Mouse (Mus musculus) midbrain, embryonic 16.5 days (tissue): ENCODE results near the gene Ctsw. TPM values are rescaled to one million over a fixed set of nuclear protein-coding genes. Genes with fewer than 3 reads are reported as not detected.
A peak's percentile ranks its signal among the peaks of the same experiment; 100 is the strongest.

Experiments
- ATAC-seq: fragments of 200-750 bp; cut with Nextera tagmentation; 2 replicates; pipeline ENCODE4 v1.8.0; 2017; ENCODE audit warnings: moderate TSS enrichment
- H3K27ac ChIP-seq: fragments of 300-500 bp; sonication (generic); 2 replicates; pipeline ENCODE4 v1.5.1; 2014; ENCODE audit warnings: mild to moderate bottlenecking, low read length, mixed read lengths
- H3K27me3 ChIP-seq: fragments of 300-500 bp; sonication (generic); 2 replicates; pipeline ENCODE4 v1.6.1; 2014; ENCODE audit warnings: low read depth, low read length, mixed read lengths; ENCODE audit not compliant: control insufficient read depth, insufficient read depth
- H3K36me3 ChIP-seq: fragments of 300-500 bp; sonication (generic); 2 replicates; pipeline ENCODE4 v1.6.1; 2014; ENCODE audit warnings: mild to moderate bottlenecking, low read length, moderate library complexity, mixed read lengths; ENCODE audit not compliant: control insufficient read depth, insufficient read depth
- H3K4me1 ChIP-seq: fragments of 300-500 bp; sonication (generic); 2 replicates; pipeline ENCODE4 v1.6.1; 2014; ENCODE audit warnings: mild to moderate bottlenecking, low read length, mixed read lengths; ENCODE audit not compliant: control insufficient read depth, insufficient read depth
- H3K4me2 ChIP-seq: fragments of 300-500 bp; sonication (generic); 2 replicates; pipeline ENCODE4 v1.6.1; 2014; ENCODE audit warnings: mild to moderate bottlenecking, low read length, mixed read lengths
- H3K4me3 ChIP-seq: fragments of 300-500 bp; sonication (generic); 2 replicates; pipeline ENCODE4 v1.5.1; 2014; ENCODE audit warnings: low read depth, mild to moderate bottlenecking, low read length, moderate library complexity, mixed read lengths
- H3K9ac ChIP-seq: fragments of 300-500 bp; sonication (generic); 2 replicates; pipeline ENCODE4 v1.6.1; 2014; ENCODE audit warnings: low read depth, low read length, mixed read lengths
- H3K9me3 ChIP-seq: fragments of 300-500 bp; sonication (generic); replicated peaks from 2 replicates; pipeline ENCODE4 v1.6.1; 2014; ENCODE audit warnings: mild to moderate bottlenecking, low read length, mixed read lengths; ENCODE audit not compliant: control insufficient read depth, poor library complexity, severe bottlenecking
- WGBS: fragments of 180-500 bp; shearing (Covaris S2); extraction: QIAGEN DNeasy Blood & Tissue Kit; methylation state at CpG from one replicate; pipeline ENCODE4 v1.1.7; 2014; 5-methylcytosine and 5-hydroxymethylcytosine counted together
- polyA plus RNA-seq: library from polyadenylated mRNA; unstranded; fragments of >200 nt; fragmentation: Nextera tagmentation; extraction: Ambion mirVana; gene quantifications from 2 replicates; pipeline ENCODE4 v1.2.1, GENCODE M21; 2015

The Ctsw gene
- polyA plus RNA-seq, 1 experiment from 2014 or later, result 5.2 TPM

DNA sequence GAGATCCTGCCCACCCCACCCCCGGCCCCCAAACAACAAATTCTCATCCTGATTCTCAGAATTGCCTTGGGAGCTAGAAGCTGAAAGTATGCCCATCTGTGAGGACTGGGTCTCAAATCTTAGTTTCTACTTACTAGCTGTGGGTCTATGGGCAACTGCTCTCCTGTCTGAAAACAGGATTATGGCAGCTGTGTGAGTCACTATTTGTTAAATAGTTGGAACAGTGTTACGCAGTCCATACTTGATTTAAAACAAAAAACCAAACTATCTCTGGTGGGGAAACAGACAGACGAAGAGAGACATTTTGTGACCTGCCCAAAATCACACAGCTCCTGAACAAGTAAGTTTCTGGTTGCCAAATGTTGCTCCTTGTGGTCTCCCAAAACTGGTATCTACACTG, 18.6 kb downstream of the Ctsw start:
- ATAC-seq, result no peak
- 85% methylated on average over 3 of the region's 3 CpGs for WGBS
- Histone ChIP-seq H3K9me3 (no peaks in the 10 kb centered on the region), H3K9ac (no peak overlapping the region), H3K4me3 (no peak overlapping the region), H3K27ac (no peak overlapping the region), H3K27me3 (peaks cover 45% of the 10 kb centered on the region), H3K4me2 (no peak overlapping the region), H3K36me3 (no peaks in the 10 kb centered on the region), H3K4me1 (peaks cover 6% of the 10 kb centered on the region; the same call in 1 of the 2 replicates)

DNA sequence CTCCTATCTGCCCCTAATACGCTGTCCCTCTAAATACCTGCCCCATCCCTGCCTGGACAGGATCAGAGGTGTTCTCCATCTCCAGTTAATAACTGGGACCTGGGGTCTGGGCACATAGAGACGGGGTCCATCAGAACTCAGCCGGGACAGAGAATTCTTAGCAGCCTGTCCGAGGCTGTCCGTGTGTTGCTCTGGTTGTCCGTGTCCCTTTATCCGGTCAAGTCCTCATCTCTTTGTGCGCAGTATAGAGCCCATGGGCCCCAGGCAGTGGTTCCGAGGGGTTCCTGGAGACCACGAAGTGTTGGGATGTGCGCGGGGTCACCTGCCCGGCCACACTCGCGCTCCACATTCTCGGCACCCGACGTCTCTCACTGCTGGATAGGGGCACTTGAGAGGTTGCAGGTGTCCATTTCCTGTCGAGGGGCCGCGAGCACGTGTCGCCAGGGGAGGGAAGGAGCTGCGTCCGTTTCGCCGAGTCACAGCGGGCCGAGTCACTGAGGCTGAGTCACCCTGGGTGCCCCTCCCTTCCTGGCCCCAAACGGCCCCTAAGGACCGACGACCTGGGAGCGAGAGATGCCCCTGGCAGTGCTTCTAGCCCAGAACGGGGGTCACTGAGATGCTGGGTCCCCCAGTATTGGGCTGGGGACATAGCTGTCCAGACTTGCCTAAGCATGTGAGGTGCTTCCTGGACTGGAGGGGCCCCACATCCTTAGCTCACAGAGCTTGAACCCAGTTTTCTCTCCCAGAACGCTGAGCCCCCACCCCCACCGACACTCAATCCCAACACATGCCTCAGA, 19.8 kb downstream of the Ctsw start:
- Histone ChIP-seq H3K27me3 (peaks cover 45% of the 10 kb centered on the region), H3K4me1 (peaks cover 5% of the 10 kb centered on the region; the same call in 1 of the 2 replicates), H3K9me3 (no peaks in the 10 kb centered on the region), H3K4me2 (peak overlapping the region; percentile 72), H3K27ac (no peak overlapping the region), H3K4me3 (peak overlapping the region; percentile 56), H3K9ac (peak overlapping the region; percentile 33), H3K36me3 (no peaks in the 10 kb centered on the region)
- ATAC-seq, result peak; percentile 38; the same call in 1 of the 2 replicates
- WGBS, result 8% methylated on average over 36 of the region's 36 CpGs

DNA sequence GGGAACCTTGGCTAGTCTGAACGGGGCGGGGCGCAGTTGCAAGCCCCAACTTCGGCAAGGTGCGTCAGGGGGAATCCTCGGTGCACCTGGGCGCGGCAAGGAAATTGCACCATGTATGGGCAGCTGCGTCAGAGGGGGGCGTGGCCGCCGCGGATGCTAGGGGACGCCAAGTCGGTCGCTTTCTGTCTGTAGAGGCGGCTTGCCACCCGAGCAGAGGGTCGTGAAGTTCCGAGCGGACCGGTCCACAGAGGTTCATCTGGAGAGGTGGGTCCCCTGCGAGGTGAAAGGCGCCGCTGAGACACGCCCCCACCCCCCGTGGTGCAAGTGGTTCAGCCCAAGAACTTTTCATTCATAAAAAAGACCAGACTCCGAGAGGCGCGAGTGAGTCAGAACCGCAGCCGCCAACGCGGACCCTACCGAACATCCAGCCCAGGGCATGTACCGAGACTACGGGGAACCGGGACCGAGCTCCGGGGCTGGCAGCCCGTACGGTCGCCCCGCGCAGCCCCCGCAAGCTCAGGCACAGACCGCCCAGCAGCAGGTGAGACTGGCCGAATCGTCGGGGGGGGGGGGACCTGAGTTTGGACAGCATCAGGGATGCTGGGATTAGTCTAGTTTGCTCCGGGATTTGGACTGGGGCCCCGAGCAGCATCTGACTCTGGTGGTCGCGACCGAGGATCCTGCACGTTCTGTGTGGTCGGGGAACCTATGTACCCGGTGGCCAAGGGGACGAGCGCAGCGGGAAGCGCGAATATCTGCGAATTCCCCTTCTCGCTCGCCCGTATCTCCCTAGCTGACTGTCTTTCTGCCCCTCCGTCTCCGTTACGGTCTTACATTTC, 20.6 kb downstream of the Ctsw start, which contains the start of gene Fosl1:
Fosl1 (plus strand) TSS at position 33 of the 839 bp plus-strand sequence.
- Histone ChIP-seq H3K4me3 (peak within 1 kb of the TSS; percentile 56), H3K27ac (no peak within 1 kb of the TSS), H3K27me3 (peaks cover 45% of the 10 kb centered on the region), H3K9ac (peak within 1 kb of the TSS; percentile 33), H3K36me3 (no peaks in the 10 kb centered on the region), H3K9me3 (no peaks in the 10 kb centered on the region), H3K4me1 (peaks cover 5% of the 10 kb centered on the region; the same call in 1 of the 2 replicates), H3K4me2 (peak within 1 kb of the TSS; percentile 72)
- WGBS, result under 1% methylated on average over 70 of the region's 70 CpGs
- peak; percentile 63 for ATAC-seq

DNA sequence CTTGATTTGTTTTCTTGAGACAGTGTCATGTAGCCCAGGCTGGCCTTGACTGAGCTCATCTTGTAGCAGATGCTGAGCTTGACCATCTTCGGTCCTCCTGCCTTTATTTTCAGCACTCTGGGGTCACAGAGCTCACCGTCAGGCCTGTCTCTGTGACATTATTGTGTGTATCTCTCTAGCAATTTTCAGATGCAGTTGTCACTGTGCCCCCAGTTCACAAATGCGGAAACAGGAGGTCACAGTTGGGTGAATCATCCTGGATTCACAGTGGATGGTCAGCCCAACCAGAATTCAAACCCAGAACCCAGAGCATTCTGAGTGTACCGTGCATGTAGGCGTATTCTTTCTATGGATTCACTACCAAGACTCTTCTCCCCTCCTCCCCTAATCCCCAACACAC, 22.6 kb downstream of the Ctsw start:
- Histone ChIP-seq H3K4me3 (no peak overlapping the region), H3K27ac (no peak overlapping the region), H3K4me1 (peaks cover 5% of the 10 kb centered on the region; the same call in 1 of the 2 replicates), H3K27me3 (peaks cover 45% of the 10 kb centered on the region), H3K36me3 (no peaks in the 10 kb centered on the region), H3K9ac (no peak overlapping the region), H3K4me2 (no peak overlapping the region), H3K9me3 (no peaks in the 10 kb centered on the region)
- 89% methylated on average over 5 of the region's 5 CpGs for WGBS
- ATAC-seq, result no peak

DNA sequence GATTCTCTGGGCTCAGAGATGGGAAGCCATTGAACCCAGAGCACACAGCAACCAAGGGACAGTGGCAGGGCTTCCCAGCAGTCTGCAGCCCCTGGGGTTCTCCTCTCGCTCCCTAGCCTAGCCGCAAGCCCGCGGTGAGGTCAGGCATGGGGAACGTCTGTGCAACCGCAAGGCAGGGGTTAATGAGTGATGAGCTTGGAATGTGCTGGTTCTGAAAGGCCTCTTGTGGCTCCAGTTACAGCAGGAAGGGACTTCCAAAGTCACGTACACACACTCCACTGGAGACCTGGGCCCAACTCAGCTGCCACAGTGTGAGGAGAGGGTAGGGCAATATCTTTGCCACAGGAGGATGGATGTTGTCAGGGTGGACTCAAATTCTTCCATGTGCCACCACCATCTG, 23.4 kb downstream of the Ctsw start:
- Histone ChIP-seq H3K4me1 (peaks cover 5% of the 10 kb centered on the region; the same call in 1 of the 2 replicates), H3K4me2 (no peak overlapping the region), H3K4me3 (no peak overlapping the region), H3K27me3 (peaks cover 40% of the 10 kb centered on the region), H3K36me3 (no peaks in the 10 kb centered on the region), H3K9me3 (no peaks in the 10 kb centered on the region), H3K9ac (no peak overlapping the region), H3K27ac (no peak overlapping the region)
- 46% methylated on average over 7 of the region's 7 CpGs for WGBS
- ATAC-seq, result no peak

DNA sequence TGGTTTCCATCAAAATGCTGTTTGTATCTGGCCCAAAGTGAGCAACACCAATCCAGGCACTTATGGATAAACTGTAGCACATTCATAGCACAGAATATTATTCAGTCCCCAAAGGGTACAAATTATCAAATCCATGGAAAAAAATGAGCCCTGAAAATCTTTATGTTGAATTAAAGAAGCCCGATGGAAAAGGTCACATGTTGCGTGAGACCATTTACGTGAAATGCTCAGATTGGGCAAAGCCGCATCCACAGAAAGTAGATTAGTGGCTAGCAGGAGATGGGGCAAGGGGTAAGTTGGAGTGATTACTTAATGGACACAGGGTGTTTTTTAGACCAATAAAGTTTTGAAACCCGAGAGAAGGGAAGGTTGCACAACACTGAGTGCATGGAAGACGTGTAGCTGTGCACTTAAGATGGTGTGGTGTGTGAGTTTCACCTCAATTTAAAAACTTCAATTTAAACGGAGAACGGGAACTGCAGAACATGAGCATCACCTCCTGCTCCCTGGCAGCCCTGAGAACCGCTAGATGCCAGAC, 23.9 kb downstream of the Ctsw start:
- H3K4me3 ChIP-seq, result no peak overlapping the region
- H3K4me2 ChIP-seq, result no peak overlapping the region
- WGBS, result 72% methylated on average over 9 of the region's 9 CpGs
- no peaks in the 10 kb centered on the region for H3K9me3 ChIP-seq
- ATAC-seq, result no peak
- H3K27me3 ChIP-seq, result peaks cover 37% of the 10 kb centered on the region
- no peak overlapping the region for H3K9ac ChIP-seq
- peaks cover 5% of the 10 kb centered on the region; the same call in 1 of the 2 replicates for H3K4me1 ChIP-seq
- no peak overlapping the region for H3K27ac ChIP-seq
- no peaks in the 10 kb centered on the region for H3K36me3 ChIP-seq

DNA sequence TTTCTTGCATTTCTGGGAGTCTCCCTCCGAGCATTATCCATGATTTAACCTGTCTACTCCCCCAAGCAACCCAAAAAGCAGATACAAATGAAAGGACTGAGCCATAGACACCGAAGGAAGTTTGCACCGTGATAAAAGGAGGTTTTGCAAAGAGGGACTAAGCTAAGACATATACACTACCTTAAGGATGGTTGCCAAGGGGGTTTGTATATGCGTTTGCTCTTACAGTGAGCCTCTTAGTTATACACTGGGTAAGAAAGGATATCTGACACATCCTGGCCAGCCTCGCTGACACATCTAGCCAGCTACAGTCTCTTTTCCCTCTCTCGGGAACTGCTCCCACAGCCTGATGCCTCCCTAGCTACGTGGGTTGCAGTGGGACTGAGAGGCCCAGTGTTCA, 34.4 kb downstream of the Ctsw start:
- Histone ChIP-seq H3K4me1 (peaks cover 8% of the 10 kb centered on the region; the same call in 1 of the 2 replicates), H3K27ac (no peak overlapping the region), H3K36me3 (no peaks in the 10 kb centered on the region), H3K9ac (no peak overlapping the region), H3K4me2 (0 out of 2 replicates have a peak overlapping the region, but pooled peaks have one; percentile 50), H3K9me3 (no peaks in the 10 kb centered on the region), H3K4me3 (no peak overlapping the region), H3K27me3 (no peaks in the 10 kb centered on the region)
- ATAC-seq, result no peak
- 68% methylated on average over 7 of the region's 7 CpGs for WGBS

DNA sequence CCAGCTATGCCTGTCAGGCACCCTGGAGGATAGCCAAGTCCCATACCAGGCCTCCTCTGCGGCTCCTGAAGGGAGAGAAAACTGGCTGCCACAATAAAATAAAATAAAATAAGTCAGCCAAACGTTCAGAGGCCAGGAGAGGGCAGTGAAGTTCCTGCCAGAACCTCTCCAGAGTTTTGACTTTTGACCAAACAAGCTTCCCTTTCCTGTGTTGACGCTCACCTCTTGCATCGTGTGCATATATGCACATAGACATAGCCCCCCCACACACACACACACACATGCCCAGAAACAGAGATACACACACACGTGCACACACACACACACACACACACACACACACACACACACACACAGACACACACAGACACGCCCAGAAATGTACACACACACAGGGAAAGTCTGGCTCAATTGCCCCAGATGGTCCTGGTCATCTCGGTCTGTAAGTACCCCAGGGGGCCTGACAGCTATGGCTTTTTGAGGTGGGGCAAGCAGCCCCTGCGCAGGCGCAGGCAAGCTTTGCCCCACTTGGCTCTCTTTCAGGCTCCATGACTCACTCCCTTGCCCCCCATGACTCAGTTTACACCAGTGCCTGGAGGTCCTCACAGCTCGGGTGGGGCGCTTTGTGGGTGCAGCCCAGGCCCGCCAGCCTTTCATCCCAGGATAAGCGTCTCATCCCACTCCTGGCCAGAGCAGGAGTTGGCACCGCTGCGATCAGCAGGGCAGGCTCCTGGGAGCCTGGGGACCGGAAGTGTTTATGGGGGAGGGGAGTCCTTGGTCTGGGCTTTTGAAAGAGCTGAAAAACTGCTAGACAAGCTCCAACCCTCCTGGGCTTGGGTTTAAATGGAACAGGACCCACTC, 35.1 kb downstream of the Ctsw start:
- 16% methylated on average over 16 of the region's 16 CpGs for WGBS
- H3K27me3 ChIP-seq, result no peaks in the 10 kb centered on the region
- 0 out of 2 replicates have a peak overlapping the region, but pooled peaks have one; percentile 1 for H3K9ac ChIP-seq
- no peak for ATAC-seq
- H3K27ac ChIP-seq, result no peak overlapping the region
- H3K4me3 ChIP-seq, result no peak overlapping the region
- H3K36me3 ChIP-seq, result no peaks in the 10 kb centered on the region
- peaks cover 8% of the 10 kb centered on the region; the same call in 1 of the 2 replicates for H3K4me1 ChIP-seq
- peak overlapping the region; percentile 50 for H3K4me2 ChIP-seq
- H3K9me3 ChIP-seq, result no peaks in the 10 kb centered on the region
